Mouse (Mus musculus): ENCODE data around the gene Gm17577.
"Not testable (repeated sequence)": the region's sequence is repeated elsewhere in the genome, so short reads cannot be mapped to it uniquely, and the experiment has no call there.

The Gm17577 gene

GRCm38 (mm10) chrX:123246807-123247206 lies at the start of gene Gm17577:
Gene Gm17577 (minus strand): TSS chrX:123246907.
- DNase-seq (ENCODE audit: low read depth in 1 of 2, low spot score in 2 of 2), result not testable (repeated sequence)

GRCm38 (mm10) chrX:123222381-123222780 lies 24.3 kb downstream of the Gm17577 start, which contains the start of gene Srsx:
Gene Srsx (minus strand): TSS chrX:123222481.
- DNase-seq (ENCODE audit: low read depth in 1 of 2, low spot score in 2 of 2), result not testable (repeated sequence)
